Mouse (Mus musculus) retina, embryonic 14.5 days (tissue): ENCODE measurements around the gene Oaz2.
A peak's percentile ranks its signal among the peaks of the same experiment; 100 is the strongest.

Source experiments
- DNase-seq: peaks from one replicate; pipeline ENCODE4 v3.0.0-alpha.2; 2015; ENCODE audit warnings: low spot score

Oaz2 gene

GRCm38 (mm10) chr9:65667701-65668100, at the start of gene Oaz2:
Gene Oaz2 (plus strand): TSS chr9:65668001.
- DNase-seq: no peak

GRCm38 (mm10) chr9:65619311-65619710, 48.5 kb upstream of the Oaz2 start:
- DNase-seq: no peak

GRCm38 (mm10) chr9:65621196-65621595, 46.6 kb upstream of the Oaz2 start:
- DNase-seq: no peak

GRCm38 (mm10) chr9:65621666-65622065, 46.1 kb upstream of the Oaz2 start:
- DNase-seq: no peak

GRCm38 (mm10) chr9:65622826-65623225, 45.0 kb upstream of the Oaz2 start:
- DNase-seq: no peak

GRCm38 (mm10) chr9:65624266-65624665, 43.5 kb upstream of the Oaz2 start:
- DNase-seq: no peak

GRCm38 (mm10) chr9:65629025-65629766, 38.6 kb upstream of the Oaz2 start, which contains the start of gene Rbpms2:
Gene Rbpms2 (plus strand): TSS chr9:65629648.
- peak; percentile 65 for DNase-seq

- DNase-seq: peak; percentile 57
Observed at GRCm38 (mm10) chr9:65629767-65630630, 37.8 kb upstream of the Oaz2 start.

GRCm38 (mm10) chr9:65630631-65631353, 37.0 kb upstream of the Oaz2 start:
- DNase-seq: peak; percentile 61

GRCm38 (mm10) chr9:65631354-65632021, 36.3 kb upstream of the Oaz2 start:
- no peak for DNase-seq

- no peak for DNase-seq
Observed at GRCm38 (mm10) chr9:65635766-65636165, 32.0 kb upstream of the Oaz2 start.

- DNase-seq: no peak
Observed at GRCm38 (mm10) chr9:65636926-65637325, 30.9 kb upstream of the Oaz2 start.

- no peak for DNase-seq
Observed at GRCm38 (mm10) chr9:65639065-65639464, 28.7 kb upstream of the Oaz2 start.

- DNase-seq: no peak
Observed at GRCm38 (mm10) chr9:65640838-65641410, 26.9 kb upstream of the Oaz2 start.

- no peak for DNase-seq
Observed at GRCm38 (mm10) chr9:65641446-65642052, 26.3 kb upstream of the Oaz2 start.

GRCm38 (mm10) chr9:65642546-65642945, 25.3 kb upstream of the Oaz2 start:
- no peak for DNase-seq

- no peak for DNase-seq
Observed at GRCm38 (mm10) chr9:65644960-65645359, 22.8 kb upstream of the Oaz2 start.

GRCm38 (mm10) chr9:65645984-65646383, 21.8 kb upstream of the Oaz2 start:
- DNase-seq: no peak

GRCm38 (mm10) chr9:65646782-65647181, 21.0 kb upstream of the Oaz2 start:
- no peak for DNase-seq

GRCm38 (mm10) chr9:65648730-65649129, 19.1 kb upstream of the Oaz2 start:
- DNase-seq: no peak

- no peak for DNase-seq
Observed at GRCm38 (mm10) chr9:65649997-65650396, 17.8 kb upstream of the Oaz2 start.
